ENCODE assay signal across 8 mouse cellular contexts in genomic region chr2:85047596-85048167, GRCm38 (mm10). TPM values are rescaled to one million over a fixed set of nuclear protein-coding genes. Genes with fewer than 3 reads are reported as not detected.
DNase-seq lines count a peak whose midpoint lies in the region; ATAC-seq and TF ChIP-seq lines count a peak whose summit lies in the region.

Tnks1bp1 (plus strand) TSS chr2:85048022.

- WGBS in forebrain, embryonic 10.5 days: under 1% methylated on average over 42 of the region's 42 CpGs
- WGBS in heart, embryonic 15.5 days: under 1% methylated on average over 42 of the region's 42 CpGs
- under 1% methylated on average over 42 of the region's 42 CpGs for WGBS in liver, embryonic 14.5 days (ENCODE audit: insufficient replicate concordance)
- WGBS in neural tube, embryonic 11.5 days: under 1% methylated on average over 42 of the region's 42 CpGs
- WGBS in stomach, postnatal 0 days: under 1% methylated on average over 39 of the region's 42 CpGs

- H3K27ac ChIP-seq in forebrain, embryonic 10.5 days: peak within 1 kb of the TSS; percentile 94
- peak within 1 kb of the TSS; percentile 95 for H3K27ac ChIP-seq in heart, embryonic 15.5 days
- H3K27ac ChIP-seq in liver, embryonic 14.5 days: no peak within 1 kb of the TSS
- peak within 1 kb of the TSS; percentile 85 for H3K27ac ChIP-seq in neural tube, embryonic 11.5 days (ENCODE audit: low read depth, low read length)
- peak within 1 kb of the TSS; percentile 96 for H3K27ac ChIP-seq in stomach, postnatal 0 days (replicated peaks)

- peak; percentile 87 for ATAC-seq in heart, embryonic 15.5 days (replicated peaks; ENCODE audit: insufficient number of reproducible peaks, insufficient read depth, low FRiP score, low read depth)
- peak; percentile 86 for ATAC-seq in liver, embryonic 14.5 days (ENCODE audit: insufficient read depth)
- peak; percentile 87 for ATAC-seq in neural tube, embryonic 11.5 days (ENCODE audit: insufficient read depth, low FRiP score, low TSS enrichment)
- ATAC-seq in stomach, postnatal 0 days (ENCODE audit: low FRiP score, low TSS enrichment): peak; percentile 86

- 0 out of 2 replicates have a peak, but pooled peaks have one; percentile 26 for TF ChIP-seq EP300 in liver, embryonic 14.5 days (IDR thresholded peaks at IDR 0.05; ENCODE audit: low read depth)
- TF ChIP-seq EP300 in stomach, postnatal 0 days (optimal IDR thresholded peaks at IDR 0.05): no peak

- no peak for TF ChIP-seq CTCF in liver, embryonic 14.5 days (IDR thresholded peaks at IDR 0.05; ENCODE audit: low read depth)
- no peak for TF ChIP-seq CTCF in stomach, postnatal 0 days (IDR thresholded peaks at IDR 0.05; ENCODE audit: low read depth)

- peak; percentile 91 to 94 for DNase-seq in CD8-positive naive resting alpha-beta T cell, adult 2 months (ENCODE audit: low read depth in 2 of 2, low spot score in 2 of 2)
- DNase-seq in c-Kit-positive CD71-negative TER-119-negative erythroid progenitor cells, embryonic 14.5 days (ENCODE audit: low read depth): peak; percentile 88
- DNase-seq in forebrain, embryonic 10.5 days (ENCODE audit: extremely low spot score, low spot score): peak; percentile 95
- DNase-seq in kidney, postnatal 25 days: peak; percentile 99
- peak; percentile 77 to 84 (median 79) for DNase-seq in liver, embryonic 14.5 days (ENCODE audit: low read depth in 3 of 3, low spot score in 3 of 3)
- DNase-seq in neural tube, embryonic 11.5 days (ENCODE audit: low spot score): peak; percentile 93
- DNase-seq in stomach, postnatal 0 days (ENCODE audit: low spot score): peak; percentile 98

- H3K4me1 ChIP-seq in forebrain, embryonic 10.5 days: peaks cover 51% of the 10 kb centered on the region
- H3K4me1 ChIP-seq in heart, embryonic 15.5 days (replicated peaks): peaks cover 44% of the 10 kb centered on the region
- peaks cover 0 to 9% of the 10 kb centered on the region in 2 experiments; a peak in 2 of 4 replicates for H3K4me1 ChIP-seq in liver, embryonic 14.5 days (replicated peaks; ENCODE audit: control insufficient read depth in 2 of 2, insufficient read depth in 2 of 2, low read length in 1 of 2)
- peaks cover 25% of the 10 kb centered on the region for H3K4me1 ChIP-seq in neural tube, embryonic 11.5 days (ENCODE audit: control insufficient read depth, insufficient read depth, low read length)
- 0 out of 2 replicates have a peak, but pooled peaks cover 6% of the 10 kb centered on the region for H3K4me1 ChIP-seq in stomach, postnatal 0 days (replicated peaks; ENCODE audit: control insufficient read depth, insufficient read depth)

- peaks cover 61% of the 10 kb centered on the region for H3K36me3 ChIP-seq in forebrain, embryonic 10.5 days (replicated peaks)
- peaks cover 41% of the 10 kb centered on the region for H3K36me3 ChIP-seq in heart, embryonic 15.5 days
- peaks cover 43% of the 10 kb centered on the region for H3K36me3 ChIP-seq in liver, embryonic 14.5 days (replicated peaks; ENCODE audit: control insufficient read depth, insufficient read depth, low read depth)
- peaks cover 17% of the 10 kb centered on the region for H3K36me3 ChIP-seq in neural tube, embryonic 11.5 days (ENCODE audit: control insufficient read depth, insufficient read depth, low read length)
- peaks cover 19% of the 10 kb centered on the region for H3K36me3 ChIP-seq in stomach, postnatal 0 days (ENCODE audit: control insufficient read depth, insufficient read depth, low read length)

- H3K4me3 ChIP-seq in forebrain, embryonic 10.5 days: peak within 1 kb of the TSS; percentile 89
- H3K4me3 ChIP-seq in heart, embryonic 15.5 days: peak within 1 kb of the TSS; percentile 92
- peak within 1 kb of the TSS; percentile 56 to 69 for H3K4me3 ChIP-seq in liver, embryonic 14.5 days (ENCODE audit: insufficient read depth in 1 of 2, low read depth in 2 of 2, low read length in 2 of 2)
- peak within 1 kb of the TSS; percentile 76 for H3K4me3 ChIP-seq in neural tube, embryonic 11.5 days (ENCODE audit: low read depth, low read length)
- H3K4me3 ChIP-seq in stomach, postnatal 0 days (ENCODE audit: low read depth, low read length): peak within 1 kb of the TSS; percentile 62

- H3K9ac ChIP-seq in heart, embryonic 15.5 days: peak within 1 kb of the TSS; percentile 79
- peak within 1 kb of the TSS; percentile 14 for H3K9ac ChIP-seq in liver, embryonic 14.5 days (replicated peaks)
- peak within 1 kb of the TSS; percentile 69 for H3K9ac ChIP-seq in neural tube, embryonic 11.5 days (ENCODE audit: low read length)
- peak within 1 kb of the TSS; percentile 73 for H3K9ac ChIP-seq in stomach, postnatal 0 days (ENCODE audit: low read length)

- H3K4me2 ChIP-seq in heart, embryonic 15.5 days: peak within 1 kb of the TSS; percentile 80
- H3K4me2 ChIP-seq in liver, embryonic 14.5 days (ENCODE audit: low read depth): peak within 1 kb of the TSS; percentile 74
- peak within 1 kb of the TSS; percentile 69 for H3K4me2 ChIP-seq in neural tube, embryonic 11.5 days (ENCODE audit: low read depth)
- H3K4me2 ChIP-seq in stomach, postnatal 0 days (replicated peaks; ENCODE audit: low read depth): peak within 1 kb of the TSS; percentile 77

- H3K9me3 ChIP-seq in forebrain, embryonic 10.5 days: no peaks in the 10 kb centered on the region
- no peaks in the 10 kb centered on the region for H3K9me3 ChIP-seq in heart, embryonic 15.5 days (replicated peaks)
- no peaks in the 10 kb centered on the region for H3K9me3 ChIP-seq in liver, embryonic 14.5 days (ENCODE audit: control insufficient read depth, low read length)
- no peaks in the 10 kb centered on the region for H3K9me3 ChIP-seq in neural tube, embryonic 11.5 days (ENCODE audit: control insufficient read depth, low read length)
- H3K9me3 ChIP-seq in stomach, postnatal 0 days (ENCODE audit: control insufficient read depth, low read length): no peaks in the 10 kb centered on the region

- no peaks in the 10 kb centered on the region for H3K27me3 ChIP-seq in forebrain, embryonic 10.5 days (ENCODE audit: poor library complexity, severe bottlenecking)
- H3K27me3 ChIP-seq in heart, embryonic 15.5 days: no peaks in the 10 kb centered on the region
- peaks cover 13% of the 10 kb centered on the region; the same call in 1 of the 2 replicates for H3K27me3 ChIP-seq in liver, embryonic 14.5 days (ENCODE audit: control insufficient read depth, insufficient read depth, low read length)
- H3K27me3 ChIP-seq in neural tube, embryonic 11.5 days (ENCODE audit: control insufficient read depth, insufficient read depth, low read length): no peaks in the 10 kb centered on the region
- no peaks in the 10 kb centered on the region for H3K27me3 ChIP-seq in stomach, postnatal 0 days (ENCODE audit: control insufficient read depth, insufficient read depth, low read length)

RNA-seq across cellular contexts. Expression of gene Tnks1bp1, which starts in this region (rescaled TPM):
- polyA plus RNA-seq in forebrain, embryonic 10.5 days (2016; fragmentation: Nextera tagmentation; extraction: Ambion mirVana): 26.6 and 36.1 TPM in 2 replicates
- 23.9 and 31.7 TPM in 2 replicates for polyA plus RNA-seq in heart, embryonic 15.5 days (2015; fragmentation: Nextera tagmentation; extraction: Ambion mirVana)
- 3.9 and 4.4 TPM in 2 replicates for polyA plus RNA-seq in liver, embryonic 14.5 days (2012; rRNA removed)
- 0.75 and 1.0 TPM in 2 replicates for polyA plus RNA-seq in liver, embryonic 14.5 days (2014; fragmentation: Nextera tagmentation; extraction: Ambion mirVana)
- 5.8 and 7.9 TPM in 2 replicates for polyA plus RNA-seq in neural tube, embryonic 11.5 days (2014; fragmentation: Nextera tagmentation; extraction: Ambion mirVana)
- 32.9 and 34.0 TPM in 2 replicates for polyA plus RNA-seq in stomach, postnatal 0 days (2015; fragmentation: Nextera tagmentation; extraction: Ambion mirVana)

Comparison
In these comparisons a context has a peak if more than half of its experiments do, and no peak if none do; other contexts are left out.
1. H3K9ac ChIP-seq: peak in every context shown above with its lines; median percentile 79 in heart, embryonic 15.5 days; 73 in stomach, postnatal 0 days; 69 in neural tube, embryonic 11.5 days; 14 in liver, embryonic 14.5 days.